Mouse (Mus musculus): Measurements from ENCODE around the gene Odf3l2.

DNA sequence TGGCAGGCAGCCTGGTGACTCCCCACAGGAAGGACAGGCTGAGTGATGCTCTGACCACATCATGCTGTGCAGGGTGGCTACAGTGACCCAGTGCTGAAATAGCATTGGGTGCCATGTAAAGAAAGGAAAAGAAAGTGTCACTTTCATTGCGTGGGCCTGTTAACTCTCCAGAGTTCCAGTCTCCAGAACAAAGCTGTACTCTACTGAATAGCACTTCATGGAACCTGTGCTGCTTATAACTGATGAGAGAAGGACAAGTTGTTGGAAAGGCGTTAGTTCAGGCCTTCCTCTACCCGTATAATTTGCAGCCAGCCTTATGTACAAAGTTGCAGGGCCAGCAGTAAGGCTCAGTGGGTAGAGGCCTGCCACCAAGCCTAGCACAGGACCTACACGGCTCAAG lies 43.2 kb upstream of the Odf3l2 start, which contains the start of gene Gzmm:
- TF ChIP-seq ETS1 (IDR thresholded peaks at IDR 0.05; ENCODE audit: low read depth, low read length) = no peak
- no peak for TF ChIP-seq MAX (IDR thresholded peaks at IDR 0.05; ENCODE audit: low read length)
- no peak for TF ChIP-seq CTCF (IDR thresholded peaks at IDR 0.05 in 2 of 3, conservative IDR thresholded peaks at IDR 0.05 in 1 of 3; ENCODE audit: control insufficient read depth in 1 of 3, insufficient read depth in 1 of 3, low read depth in 2 of 3, low read length in 3 of 3, poor library complexity in 1 of 3, severe bottlenecking in 1 of 3)

All from MEL (cell line).